Mouse (Mus musculus) CH12.LX (cell line): ENCODE results near the gene Sfxn3.

Experiments
- CTCF ChIP-seq, 2 experiments: IDR thresholded peaks in 1 of 2; conservative IDR thresholded peaks in 1 of 2; 2 replicates each; pipeline ENCODE4 v1.5.1; 2011 to 2012; ENCODE audit warnings: low read depth in 2 of 2, low read length in 2 of 2, improper control_type of control experiment in 1 of 2, inconsistent platforms in 1 of 2, mild to moderate bottlenecking in 1 of 2, moderate library complexity in 1 of 2
- EP300 ChIP-seq: IDR thresholded peaks from 2 replicates; pipeline ENCODE4 v1.6.1; 2011; ENCODE audit warnings: low read length, improper control_type of control experiment
- ETS1 ChIP-seq: conservative IDR thresholded peaks from 2 replicates; pipeline ENCODE4 v1.6.1; 2012; ENCODE audit warnings: low read depth, mild to moderate bottlenecking, inconsistent platforms, low read length, improper control_type of control experiment, moderate library complexity
- KAT2A ChIP-seq: IDR thresholded peaks from 2 replicates; pipeline ENCODE4 v1.6.1; 2012; ENCODE audit warnings: low read length, improper control_type of control experiment, inconsistent platforms; ENCODE audit not compliant: insufficient replicate concordance
- MAFK ChIP-seq: IDR thresholded peaks from 2 replicates; pipeline ENCODE4 v1.6.1; 2011; ENCODE audit warnings: low read length, improper control_type of control experiment; ENCODE audit not compliant: insufficient replicate concordance
- MAX ChIP-seq: IDR thresholded peaks from 2 replicates; pipeline ENCODE4 v1.6.1; 2011; ENCODE audit warnings: low read length, improper control_type of control experiment
- MEF2A ChIP-seq: IDR thresholded peaks from 2 replicates; pipeline ENCODE4 v1.6.1; 2014; ENCODE audit warnings: low read depth, mild to moderate bottlenecking, inconsistent platforms, low read length, improper control_type of control experiment, borderline replicate concordance
- POLR2A ChIP-seq: IDR thresholded peaks from 2 replicates; pipeline ENCODE4 v1.6.1; 2011; ENCODE audit warnings: low read depth, mild to moderate bottlenecking, improper control_type of control experiment, low read length
- ZNF384 ChIP-seq: IDR thresholded peaks from 2 replicates; pipeline ENCODE4 v1.6.1; 2012; ENCODE audit warnings: low read depth, low read length, improper control_type of control experiment, inconsistent platforms

DNA sequence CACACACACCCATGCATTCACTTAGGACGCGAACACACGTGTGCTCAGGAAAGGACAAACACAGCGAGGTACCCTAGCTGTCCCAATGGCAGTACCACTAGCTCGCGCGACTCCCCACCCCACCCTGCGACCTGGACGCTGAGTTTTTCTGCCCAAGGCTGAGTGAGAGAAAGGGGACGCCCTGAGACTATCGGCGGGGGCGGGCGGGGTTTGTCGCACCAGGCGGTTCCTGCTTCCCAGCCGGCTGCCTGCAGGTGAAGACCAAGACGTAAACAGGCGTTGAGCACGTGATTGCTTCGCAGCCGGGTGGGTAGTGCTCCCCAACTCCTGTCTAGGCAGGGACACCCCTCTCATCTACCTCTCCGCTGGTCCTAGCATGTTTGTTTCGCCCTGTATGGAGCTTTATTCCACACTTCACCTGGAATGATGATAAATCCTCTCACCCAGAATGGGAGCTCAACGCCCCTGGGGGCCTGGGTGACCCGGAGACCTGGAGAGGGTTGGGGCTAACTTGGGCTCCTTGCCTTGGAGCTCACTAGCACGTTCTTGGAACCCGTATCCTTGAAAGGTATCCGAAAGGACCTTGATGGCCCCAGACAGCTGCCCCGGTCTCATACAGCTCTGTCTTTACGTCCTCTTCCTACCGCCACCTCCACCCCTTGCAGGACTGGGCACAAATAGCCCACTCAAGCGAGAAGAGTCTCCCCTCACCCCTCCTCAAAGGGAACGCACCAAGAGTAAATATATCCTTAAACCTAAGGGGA is 31.6 kb upstream of the Sfxn3 start:
- TF ChIP-seq ZNF384 (no peak), EP300 (no peak), CTCF (conservative IDR thresholded peaks at IDR 0.05 in 1 of 2, IDR thresholded peaks at IDR 0.05 in 1 of 2; ENCODE audit: low read depth in 2 of 2, low read length in 2 of 2) (no peak), POLR2A (peak; percentile 3; the same call in 1 of the 2 replicates), ETS1 (peak; percentile 31; the same call in 1 of the 2 replicates), KAT2A (no peak), MAX (peak; percentile 61; the same call in 1 of the 2 replicates), MEF2A (no peak; the same call in 1 of the 2 replicates), MAFK (no peak)
